Mouse (Mus musculus): ENCODE results near the gene Gpr39. TPM values are rescaled to one million over a fixed set of nuclear protein-coding genes. Genes with fewer than 3 reads are reported as not detected.

Gpr39 gene
- polyA plus RNA-seq, 1 experiment = 0.10 TPM

DNA sequence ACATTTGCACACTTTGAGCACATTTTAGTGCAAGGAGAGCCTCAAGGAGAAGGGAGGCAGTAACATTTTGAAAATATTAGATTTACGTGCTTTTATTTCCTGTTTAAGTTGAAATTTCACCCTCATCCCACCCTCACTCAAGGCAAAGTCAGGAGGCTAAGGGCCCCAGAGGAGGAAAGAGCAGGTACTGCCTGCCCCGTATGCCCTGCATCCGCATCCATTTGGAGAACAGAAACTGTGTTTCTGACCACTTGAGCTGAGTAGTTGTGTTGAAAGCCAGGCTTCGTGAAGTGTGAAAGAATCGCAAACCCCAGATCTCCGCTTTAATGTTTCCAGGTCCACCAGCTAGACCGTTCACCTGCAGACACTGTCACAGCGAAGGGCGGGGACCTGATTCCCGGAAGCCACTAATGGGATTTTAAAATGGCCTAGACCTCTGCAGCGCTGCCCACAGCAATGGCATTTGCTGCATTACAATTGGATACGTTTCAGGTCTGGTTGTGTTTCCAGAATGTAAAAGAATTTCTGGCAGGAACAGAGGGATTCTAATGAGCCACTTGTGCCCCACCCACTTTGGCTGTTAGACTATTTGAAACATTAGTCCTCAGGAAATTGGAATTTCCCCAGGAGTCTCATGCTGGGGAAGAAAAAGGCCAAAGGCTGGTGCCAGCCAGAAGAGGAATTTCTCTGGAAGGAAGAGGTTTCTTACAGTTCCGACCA, 11.1 kb downstream of the Gpr39 start:
- Histone ChIP-seq H3K27ac (ENCODE audit: insufficient read depth, low read length) (no peak overlapping the region), H3K4me1 (ENCODE audit: control insufficient read depth, insufficient read depth, low read length) (no peaks in the 10 kb centered on the region), H3K4me3 (ENCODE audit: insufficient read depth, low read length) (no peak overlapping the region)
- TF ChIP-seq POLR2A (IDR thresholded peaks at IDR 0.05; ENCODE audit: extremely low read depth, insufficient read depth, low read length) = no peak
- TF ChIP-seq CTCF (IDR thresholded peaks at IDR 0.05; ENCODE audit: extremely low read depth, insufficient read depth, low read length) = no peak

DNA sequence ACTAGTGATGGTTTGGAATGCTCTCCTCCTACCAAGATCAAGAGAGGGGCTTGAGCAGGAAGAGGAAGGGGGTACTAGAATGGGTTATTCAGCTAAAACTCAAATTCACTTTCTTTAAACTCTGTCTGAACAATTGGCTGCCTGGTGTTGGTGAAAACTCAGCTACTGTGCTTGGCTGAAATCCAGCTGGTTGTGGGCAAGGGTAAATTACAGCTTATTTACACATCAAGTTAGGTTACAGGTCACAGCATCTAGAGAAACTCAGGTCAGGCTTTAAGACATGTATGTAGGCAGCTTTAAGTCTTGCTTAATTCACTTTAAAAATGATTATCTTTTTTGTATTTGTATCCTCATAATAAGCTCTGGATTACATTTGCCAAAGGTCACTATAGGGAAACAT, 16.7 kb downstream of the Gpr39 start:
- TF ChIP-seq CTCF (IDR thresholded peaks at IDR 0.05; ENCODE audit: extremely low read depth, insufficient read depth, low read length) = no peak
- no peak for TF ChIP-seq POLR2A (IDR thresholded peaks at IDR 0.05; ENCODE audit: extremely low read depth, insufficient read depth, low read length)
- Histone ChIP-seq H3K4me1 (ENCODE audit: control insufficient read depth, insufficient read depth, low read length) (no peaks in the 10 kb centered on the region), H3K27ac (ENCODE audit: insufficient read depth, low read length) (no peak overlapping the region), H3K4me3 (ENCODE audit: insufficient read depth, low read length) (no peak overlapping the region)

DNA sequence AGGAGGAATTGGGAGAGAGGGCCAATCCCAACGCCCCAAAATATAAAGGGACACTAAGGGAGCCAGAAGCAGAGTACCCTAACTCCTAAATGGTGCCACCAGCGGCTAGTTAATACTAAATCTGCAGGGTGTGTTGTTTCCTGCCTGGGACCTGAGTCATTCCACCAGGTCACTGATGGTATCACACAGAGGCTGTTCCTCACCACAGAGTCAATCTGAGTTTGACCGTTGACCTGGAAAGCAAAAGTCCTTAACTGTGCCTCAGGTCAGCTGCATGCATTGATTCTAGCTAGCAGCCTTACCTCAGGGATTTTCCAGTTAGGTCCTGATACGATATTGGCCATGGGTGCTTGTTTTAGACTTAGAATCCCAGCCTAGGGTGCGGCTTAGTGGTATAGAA, 17.5 kb downstream of the Gpr39 start:
- no peak overlapping the region for H3K4me3 ChIP-seq (ENCODE audit: insufficient read depth, low read length)
- H3K4me1 ChIP-seq (ENCODE audit: control insufficient read depth, insufficient read depth, low read length) = no peaks in the 10 kb centered on the region
- TF ChIP-seq POLR2A (IDR thresholded peaks at IDR 0.05; ENCODE audit: extremely low read depth, insufficient read depth, low read length) (no peak), CTCF (IDR thresholded peaks at IDR 0.05; ENCODE audit: extremely low read depth, insufficient read depth, low read length) (no peak)
- H3K27ac ChIP-seq (ENCODE audit: insufficient read depth, low read length) = no peak overlapping the region

DNA sequence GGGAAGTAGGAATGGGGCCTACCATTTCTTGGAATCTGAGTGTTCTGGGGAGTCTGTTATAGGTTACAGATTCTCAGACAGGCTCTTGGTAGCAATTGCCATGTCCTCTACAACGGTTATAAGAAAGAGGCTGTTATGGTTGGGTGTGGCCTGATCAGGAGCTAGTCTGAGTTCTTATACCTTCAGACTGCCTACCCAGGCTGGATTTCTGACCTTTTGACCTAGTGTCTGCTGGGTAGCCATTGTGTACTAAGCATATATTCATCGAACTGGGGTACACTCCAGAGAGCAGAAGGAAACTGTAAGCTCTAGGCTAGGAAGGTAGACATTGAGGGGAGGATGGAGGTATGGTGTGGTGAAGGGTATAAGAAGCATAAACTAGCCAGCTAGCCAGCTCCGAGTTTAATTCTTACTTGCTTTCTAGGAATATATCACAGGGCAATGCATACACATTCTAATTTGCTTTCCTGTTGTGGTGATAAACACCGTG, 24.4 kb downstream of the Gpr39 start:
- TF ChIP-seq POLR2A (IDR thresholded peaks at IDR 0.05; ENCODE audit: extremely low read depth, insufficient read depth, low read length) (no peak), CTCF (IDR thresholded peaks at IDR 0.05; ENCODE audit: extremely low read depth, insufficient read depth, low read length) (no peak)
- H3K4me1 ChIP-seq (ENCODE audit: control insufficient read depth, insufficient read depth, low read length) = no peaks in the 10 kb centered on the region
- no peak overlapping the region for H3K27ac ChIP-seq (ENCODE audit: insufficient read depth, low read length)
- H3K4me3 ChIP-seq (ENCODE audit: insufficient read depth, low read length) = no peak overlapping the region

DNA sequence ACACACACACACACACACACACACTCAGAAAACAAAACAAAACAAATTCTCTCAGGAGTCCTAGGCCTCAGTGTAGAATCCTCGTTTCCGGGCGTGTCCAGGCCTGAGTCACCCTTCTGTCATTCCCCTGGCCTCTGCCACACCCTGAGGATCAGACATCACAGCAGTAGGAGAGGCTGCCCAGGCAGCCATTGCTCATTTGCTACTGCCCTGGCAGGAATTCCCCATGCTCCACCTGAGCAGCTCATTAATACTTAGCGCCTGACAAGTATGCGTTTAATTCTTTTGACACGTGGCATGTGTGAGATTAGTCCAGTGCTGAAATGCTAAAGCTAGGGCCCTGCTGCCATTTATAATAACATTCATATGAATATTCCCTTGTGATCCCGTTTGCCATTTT, 25.0 kb downstream of the Gpr39 start:
- no peak overlapping the region for H3K4me3 ChIP-seq (ENCODE audit: insufficient read depth, low read length)
- H3K4me1 ChIP-seq (ENCODE audit: control insufficient read depth, insufficient read depth, low read length) = no peaks in the 10 kb centered on the region
- no peak overlapping the region for H3K27ac ChIP-seq (ENCODE audit: insufficient read depth, low read length)
- TF ChIP-seq POLR2A (IDR thresholded peaks at IDR 0.05; ENCODE audit: extremely low read depth, insufficient read depth, low read length) (no peak), CTCF (IDR thresholded peaks at IDR 0.05; ENCODE audit: extremely low read depth, insufficient read depth, low read length) (no peak)

DNA sequence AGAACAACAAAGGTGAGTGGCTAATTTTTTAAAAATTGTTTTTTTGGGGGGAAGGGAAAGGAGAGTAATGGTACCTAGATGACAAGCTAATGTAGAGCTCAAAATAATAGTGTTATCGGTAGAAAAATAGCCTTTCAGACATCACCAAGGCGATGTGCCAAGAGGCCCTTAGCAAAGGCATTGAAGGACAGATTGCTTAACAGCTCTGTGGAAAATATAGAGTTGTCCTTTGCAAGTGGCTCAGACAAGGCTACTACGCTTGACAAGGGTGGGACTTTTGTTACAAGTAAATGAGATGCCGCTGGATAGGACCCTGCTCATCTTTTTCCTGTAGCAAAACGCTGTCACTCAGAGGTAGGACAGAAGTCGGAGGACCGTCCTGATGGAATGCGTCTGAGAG, 25.5 kb downstream of the Gpr39 start:
- no peak for TF ChIP-seq CTCF (IDR thresholded peaks at IDR 0.05; ENCODE audit: extremely low read depth, insufficient read depth, low read length)
- no peak for TF ChIP-seq POLR2A (IDR thresholded peaks at IDR 0.05; ENCODE audit: extremely low read depth, insufficient read depth, low read length)
- Histone ChIP-seq H3K27ac (ENCODE audit: insufficient read depth, low read length) (no peak overlapping the region), H3K4me3 (ENCODE audit: insufficient read depth, low read length) (no peak overlapping the region), H3K4me1 (ENCODE audit: control insufficient read depth, insufficient read depth, low read length) (no peaks in the 10 kb centered on the region)

DNA sequence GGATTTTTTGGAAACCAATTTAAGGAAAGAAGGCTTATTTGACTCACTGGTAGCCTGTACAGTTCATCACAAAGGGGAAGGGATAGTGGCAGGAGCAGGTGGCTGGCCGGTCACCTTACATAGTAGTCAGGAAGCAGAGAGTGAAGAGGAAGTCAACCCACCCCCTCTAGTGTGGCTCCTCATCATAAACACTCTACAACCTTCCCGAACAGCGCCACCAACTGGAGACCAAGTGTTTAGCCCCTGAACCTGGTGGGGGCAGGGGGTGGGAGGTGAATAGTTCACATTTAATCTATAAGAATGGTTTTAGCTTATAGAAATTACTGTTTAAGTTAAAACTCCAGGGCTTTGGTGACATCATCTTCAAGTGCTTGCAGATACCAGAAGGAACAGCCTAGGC, 28.6 kb downstream of the Gpr39 start:
- Histone ChIP-seq H3K27ac (ENCODE audit: insufficient read depth, low read length) (no peak overlapping the region), H3K4me3 (ENCODE audit: insufficient read depth, low read length) (no peak overlapping the region), H3K4me1 (ENCODE audit: control insufficient read depth, insufficient read depth, low read length) (no peaks in the 10 kb centered on the region)
- TF ChIP-seq CTCF (IDR thresholded peaks at IDR 0.05; ENCODE audit: extremely low read depth, insufficient read depth, low read length) (no peak), POLR2A (IDR thresholded peaks at IDR 0.05; ENCODE audit: extremely low read depth, insufficient read depth, low read length) (no peak)

DNA sequence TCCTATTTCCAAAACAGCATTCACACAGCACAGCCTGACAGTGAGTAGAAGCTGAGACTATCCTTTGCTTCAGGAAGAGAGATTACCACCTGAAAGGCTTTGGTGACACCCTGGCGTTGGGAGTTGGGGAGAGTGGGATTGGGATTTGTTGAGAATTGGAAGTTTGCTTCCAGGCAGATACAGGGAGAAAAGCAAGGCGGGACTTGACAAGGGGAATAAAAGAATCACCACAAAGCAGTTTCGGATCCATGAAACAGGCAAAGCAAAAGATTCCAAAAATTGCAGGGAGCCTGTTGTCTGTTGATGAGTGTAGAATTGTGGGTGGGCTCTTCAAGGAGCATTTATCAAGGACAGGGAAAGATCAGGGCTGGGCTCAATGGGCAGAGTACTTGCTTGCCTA, 38.5 kb downstream of the Gpr39 start:
- Histone ChIP-seq H3K4me1 (ENCODE audit: control insufficient read depth, insufficient read depth, low read length) (no peaks in the 10 kb centered on the region), H3K4me3 (ENCODE audit: insufficient read depth, low read length) (no peak overlapping the region), H3K27ac (ENCODE audit: insufficient read depth, low read length) (no peak overlapping the region)
- TF ChIP-seq POLR2A (IDR thresholded peaks at IDR 0.05; ENCODE audit: extremely low read depth, insufficient read depth, low read length) (no peak), CTCF (IDR thresholded peaks at IDR 0.05; ENCODE audit: extremely low read depth, insufficient read depth, low read length) (no peak)

DNA sequence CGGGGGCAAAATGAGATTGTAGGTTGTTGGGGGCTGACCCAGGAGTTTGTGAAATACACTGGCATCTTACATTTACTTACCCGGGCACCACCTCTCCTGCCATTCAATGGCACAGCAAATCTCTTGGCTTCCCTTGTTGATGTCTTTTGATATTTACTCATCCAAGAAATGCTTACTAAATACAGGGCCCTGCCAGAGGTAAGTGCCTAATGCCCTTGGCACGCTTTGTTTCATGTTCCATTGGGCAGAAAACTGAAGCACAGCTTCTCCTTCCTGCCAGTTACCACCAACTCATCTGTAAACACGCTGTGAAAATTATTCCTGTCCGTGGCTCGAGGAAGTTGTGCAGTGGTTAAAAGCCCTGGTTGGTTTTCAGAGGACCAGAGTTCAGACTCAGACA, 39.4 kb downstream of the Gpr39 start:
- no peak overlapping the region for H3K27ac ChIP-seq (ENCODE audit: insufficient read depth, low read length)
- no peaks in the 10 kb centered on the region for H3K4me1 ChIP-seq (ENCODE audit: control insufficient read depth, insufficient read depth, low read length)
- H3K4me3 ChIP-seq (ENCODE audit: insufficient read depth, low read length) = no peak overlapping the region
- TF ChIP-seq CTCF (IDR thresholded peaks at IDR 0.05; ENCODE audit: extremely low read depth, insufficient read depth, low read length) (no peak), POLR2A (IDR thresholded peaks at IDR 0.05; ENCODE audit: extremely low read depth, insufficient read depth, low read length) (no peak)

DNA sequence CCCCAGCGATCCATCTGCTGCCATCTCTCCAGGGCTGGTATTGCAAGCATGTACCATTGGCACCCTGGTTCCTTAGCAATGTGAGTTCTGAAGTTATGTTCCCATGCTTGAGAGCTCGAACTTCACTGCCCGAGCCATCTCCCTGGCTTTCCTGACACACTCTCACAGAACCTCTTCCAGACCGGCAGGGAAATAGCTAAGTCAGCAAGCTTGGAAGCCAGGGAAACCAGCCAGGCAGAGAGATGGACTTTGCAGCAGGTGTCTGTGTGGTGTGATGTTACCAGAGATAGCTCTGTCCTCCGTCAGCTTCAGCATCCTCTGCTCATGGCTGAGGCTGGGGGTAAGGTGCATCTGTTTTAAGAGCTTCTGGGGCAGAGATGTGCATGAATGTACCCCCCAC, 41.1 kb downstream of the Gpr39 start:
- TF ChIP-seq POLR2A (IDR thresholded peaks at IDR 0.05; ENCODE audit: extremely low read depth, insufficient read depth, low read length) = no peak
- no peak for TF ChIP-seq CTCF (IDR thresholded peaks at IDR 0.05; ENCODE audit: extremely low read depth, insufficient read depth, low read length)
- Histone ChIP-seq H3K4me1 (ENCODE audit: control insufficient read depth, insufficient read depth, low read length) (no peaks in the 10 kb centered on the region), H3K27ac (ENCODE audit: insufficient read depth, low read length) (no peak overlapping the region), H3K4me3 (ENCODE audit: insufficient read depth, low read length) (no peak overlapping the region)

Data from cortical plate, adult 2 months (tissue).